Mouse (Mus musculus) hindlimb bud, embryonic 11.5 days (tissue): Measurements from ENCODE around the gene Szt2.

Experiments
- DNase-seq: peaks from one replicate; pipeline ENCODE4 v3.0.0-alpha.2; 2012; ENCODE audit warnings: low read depth, low spot score; ENCODE audit errors: extremely low spot score

The Szt2 gene

GRCm38 (mm10) chr4:118415779-118416178 is 6.7 kb upstream of the Szt2 start:
- DNase-seq: no peak

- DNase-seq: no peak
These were observed 4.5 kb upstream of the Szt2 start for GRCm38 (mm10) chr4:118413553-118413952.

GRCm38 (mm10) chr4:118410871-118411270 is 1.8 kb upstream of the Szt2 start:
- no peak for DNase-seq

- no peak for DNase-seq
These were observed 6.4 kb downstream of the Szt2 start for GRCm38 (mm10) chr4:118402701-118403100.

- DNase-seq: no peak
These were observed 7.2 kb downstream of the Szt2 start for GRCm38 (mm10) chr4:118401918-118402317.

- no peak for DNase-seq
These were observed 7.7 kb downstream of the Szt2 start for GRCm38 (mm10) chr4:118401421-118401820.

GRCm38 (mm10) chr4:118398400-118398799 is 10.7 kb downstream of the Szt2 start:
- no peak for DNase-seq

- no peak for DNase-seq
These were observed 12.6 kb downstream of the Szt2 start for GRCm38 (mm10) chr4:118396433-118396832.

- no peak for DNase-seq
These were observed 13.8 kb downstream of the Szt2 start for GRCm38 (mm10) chr4:118395289-118395688.

GRCm38 (mm10) chr4:118394505-118394904 is 14.6 kb downstream of the Szt2 start:
- no peak for DNase-seq

GRCm38 (mm10) chr4:118390146-118390545 is 18.9 kb downstream of the Szt2 start:
- DNase-seq: no peak

GRCm38 (mm10) chr4:118387316-118387715 is 21.8 kb downstream of the Szt2 start:
- no peak for DNase-seq

- no peak for DNase-seq
These were observed 25.8 kb downstream of the Szt2 start for GRCm38 (mm10) chr4:118383271-118383670.

- DNase-seq: no peak
These were observed 33.1 kb downstream of the Szt2 start for GRCm38 (mm10) chr4:118375999-118376398.

GRCm38 (mm10) chr4:118371822-118372221 is 37.3 kb downstream of the Szt2 start:
- DNase-seq: no peak

GRCm38 (mm10) chr4:118368616-118369015 is 40.5 kb downstream of the Szt2 start:
- no peak for DNase-seq

GRCm38 (mm10) chr4:118367551-118367950 is 41.5 kb downstream of the Szt2 start:
- DNase-seq: no peak

GRCm38 (mm10) chr4:118365991-118366390 is 43.1 kb downstream of the Szt2 start:
- no peak for DNase-seq

- DNase-seq: no peak
These were observed 44.4 kb downstream of the Szt2 start for GRCm38 (mm10) chr4:118364641-118365040.

GRCm38 (mm10) chr4:118363985-118364384 is 45.1 kb downstream of the Szt2 start:
- no peak for DNase-seq

- DNase-seq: no peak
These were observed 46.2 kb downstream of the Szt2 start for GRCm38 (mm10) chr4:118362879-118363278.

GRCm38 (mm10) chr4:118361451-118361850 is 47.6 kb downstream of the Szt2 start:
- DNase-seq: no peak

- DNase-seq: no peak
These were observed 49.0 kb downstream of the Szt2 start for GRCm38 (mm10) chr4:118359896-118360720.
